Mouse (Mus musculus) liver, embryonic 16.5 days (tissue): ENCODE results near the gene Nkapl. TPM values are rescaled to one million over a fixed set of nuclear protein-coding genes. Genes with fewer than 3 reads are reported as not detected.
A peak's percentile ranks its signal among the peaks of the same experiment; 100 is the strongest.
"Not testable (repeated sequence)": the region's sequence is repeated elsewhere in the genome, so short reads cannot be mapped to it uniquely, and the experiment has no call there.

Source experiments
- ATAC-seq: fragments of 200-750 bp; cut with Nextera tagmentation; 2 replicates; pipeline ENCODE4 v1.8.0; 2017; ENCODE audit warnings: low read depth, mild to moderate bottlenecking, moderate number of reproducible peaks, moderate library complexity
- H3K27ac ChIP-seq: fragments of 300-500 bp; sonication (generic); 2 replicates; pipeline ENCODE4 v1.5.1; 2014; ENCODE audit warnings: mild to moderate bottlenecking, low read length
- H3K27me3 ChIP-seq: fragments of 300-500 bp; sonication (generic); 2 replicates; pipeline ENCODE4 v1.6.1; 2014; ENCODE audit warnings: low read depth, low read length, mixed read lengths; ENCODE audit not compliant: control insufficient read depth, insufficient read depth
- H3K36me3 ChIP-seq: fragments of 300-500 bp; sonication (generic); 2 replicates; pipeline ENCODE4 v1.6.1; 2014; ENCODE audit warnings: mild to moderate bottlenecking; ENCODE audit not compliant: control insufficient read depth, insufficient read depth
- H3K4me1 ChIP-seq: fragments of 300-500 bp; sonication (generic); 2 replicates; pipeline ENCODE4 v1.6.1; 2014; ENCODE audit warnings: low read depth, low read length, mixed read lengths; ENCODE audit not compliant: control insufficient read depth
- H3K4me2 ChIP-seq: fragments of 300-500 bp; sonication (generic); 2 replicates; pipeline ENCODE4 v1.6.1; 2014; ENCODE audit warnings: low read depth, low read length, mixed read lengths
- H3K4me3 ChIP-seq: fragments of 300-500 bp; sonication (generic); 2 replicates; pipeline ENCODE4 v1.5.1; 2014; ENCODE audit warnings: low read depth, mild to moderate bottlenecking, low read length
- H3K9ac ChIP-seq: fragments of 300-500 bp; sonication (generic); 2 replicates; pipeline ENCODE4 v1.6.1; 2014; ENCODE audit warnings: low read depth, low read length
- H3K9me3 ChIP-seq: fragments of 300-500 bp; sonication (generic); replicated peaks from 2 replicates; pipeline ENCODE4 v1.6.1; 2016; ENCODE audit warnings: low read length; ENCODE audit not compliant: control insufficient read depth
- WGBS: fragments of 180-500 bp; shearing (Covaris S2); extraction: QIAGEN DNeasy Blood & Tissue Kit; methylation state at CpG from one replicate; pipeline ENCODE4 v1.1.7; 2014; ENCODE audit not compliant: insufficient replicate concordance; 5-methylcytosine and 5-hydroxymethylcytosine counted together
- polyA plus RNA-seq: library from polyadenylated mRNA; unstranded; fragments of >200 nt; fragmentation: Nextera tagmentation; extraction: Ambion mirVana; gene quantifications from 2 replicates; pipeline ENCODE4 v1.2.1, GENCODE M21; 2015

Nkapl gene
- polyA plus RNA-seq, 1 experiment from 2014 or later = 1.0 TPM

- Histone ChIP-seq H3K4me1 (peaks cover 12% of the 10 kb centered on the region), H3K4me3 (no peak overlapping the region), H3K9ac (no peak overlapping the region), H3K4me2 (no peak overlapping the region), H3K9me3 (no peaks in the 10 kb centered on the region), H3K36me3 (no peaks in the 10 kb centered on the region), H3K27me3 (no peaks in the 10 kb centered on the region; the same call in 1 of the 2 replicates), H3K27ac (no peak overlapping the region)
- WGBS = 23% methylated on average over 4 of the region's 4 CpGs
- no peak for ATAC-seq
Observed at GRCm38 (mm10) chr13:21472427-21472826, 4.1 kb upstream of the Nkapl start.

- 14% methylated on average over 9 of the region's 9 CpGs for WGBS
- Histone ChIP-seq H3K4me2 (peak overlapping the region; percentile 99), H3K9me3 (no peaks in the 10 kb centered on the region), H3K4me3 (no peak overlapping the region), H3K9ac (peak overlapping the region; percentile 9; the same call in 1 of the 2 replicates), H3K4me1 (peaks cover 12% of the 10 kb centered on the region), H3K36me3 (no peaks in the 10 kb centered on the region), H3K27me3 (peaks cover 3% of the 10 kb centered on the region; the same call in 1 of the 2 replicates), H3K27ac (no peak overlapping the region)
- ATAC-seq = no peak
Observed at GRCm38 (mm10) chr13:21469097-21469496, 788 bp upstream of the Nkapl start.

GRCm38 (mm10) chr13:21467336-21467735 is 973 bp downstream of the Nkapl start:
- Histone ChIP-seq H3K9ac (no peak overlapping the region), H3K4me2 (no peak overlapping the region; the same call in 1 of the 2 replicates), H3K9me3 (no peaks in the 10 kb centered on the region), H3K27me3 (peaks cover 3% of the 10 kb centered on the region; the same call in 1 of the 2 replicates), H3K4me1 (peaks cover 12% of the 10 kb centered on the region), H3K36me3 (no peaks in the 10 kb centered on the region), H3K27ac (no peak overlapping the region), H3K4me3 (no peak overlapping the region)
- ATAC-seq = no peak
- 78% methylated on average over 10 of the region's 10 CpGs for WGBS

- H3K4me2 ChIP-seq, H3K4me1 ChIP-seq, H3K9me3 ChIP-seq, H3K36me3 ChIP-seq, H3K27me3 ChIP-seq, H3K4me3 ChIP-seq, H3K27ac ChIP-seq, H3K9ac ChIP-seq, ATAC-seq: not testable (repeated sequence)
- WGBS = 51% methylated on average over 9 of the region's 9 CpGs
Observed at GRCm38 (mm10) chr13:21462516-21462915, 5.8 kb downstream of the Nkapl start.

GRCm38 (mm10) chr13:21456347-21456746 is 12.0 kb downstream of the Nkapl start:
- H3K4me2 ChIP-seq = no peak overlapping the region
- ATAC-seq = no peak
- no peaks in the 10 kb centered on the region for H3K4me1 ChIP-seq
- H3K36me3 ChIP-seq = no peaks in the 10 kb centered on the region
- H3K27me3 ChIP-seq = no peaks in the 10 kb centered on the region; the same call in 1 of the 2 replicates
- no peaks in the 10 kb centered on the region for H3K9me3 ChIP-seq
- H3K4me3 ChIP-seq = no peak overlapping the region
- H3K27ac ChIP-seq = no peak overlapping the region
- no peak overlapping the region for H3K9ac ChIP-seq
- 22% methylated on average over 4 of the region's 4 CpGs for WGBS

GRCm38 (mm10) chr13:21454133-21454532 is 14.2 kb downstream of the Nkapl start:
- Histone ChIP-seq H3K4me1 (no peaks in the 10 kb centered on the region; the same call in 1 of the 2 replicates), H3K27ac (peak overlapping the region; percentile 37), H3K9ac (no peak overlapping the region), H3K9me3 (no peaks in the 10 kb centered on the region), H3K36me3 (no peaks in the 10 kb centered on the region), H3K4me3 (no peak overlapping the region), H3K4me2 (peak overlapping the region; percentile 64; the same call in 1 of the 2 replicates), H3K27me3 (no peaks in the 10 kb centered on the region; the same call in 1 of the 2 replicates)
- 51% methylated on average over 3 of the region's 3 CpGs for WGBS
- peak; percentile 80 for ATAC-seq

GRCm38 (mm10) chr13:21453449-21453848 is 14.9 kb downstream of the Nkapl start, which contains the start of gene Zscan26:
TSS of gene Zscan26 (minus strand) at chr13:21453730.
- Histone ChIP-seq H3K9me3 (no peaks in the 10 kb centered on the region), H3K36me3 (no peaks in the 10 kb centered on the region), H3K4me1 (no peaks in the 10 kb centered on the region; the same call in 1 of the 2 replicates), H3K9ac (peak within 1 kb of the TSS; percentile 63), H3K27ac (peak within 1 kb of the TSS; percentile 71), H3K4me3 (peak within 1 kb of the TSS; percentile 72), H3K27me3 (no peaks in the 10 kb centered on the region; the same call in 1 of the 2 replicates), H3K4me2 (peak within 1 kb of the TSS; percentile 64)
- peak; percentile 75 for ATAC-seq
- under 1% methylated on average over 23 of the region's 23 CpGs for WGBS

- peak overlapping the region; percentile 71 for H3K27ac ChIP-seq
- no peaks in the 10 kb centered on the region; the same call in 1 of the 2 replicates for H3K27me3 ChIP-seq
- no peak for ATAC-seq
- H3K9me3 ChIP-seq = no peaks in the 10 kb centered on the region
- peak overlapping the region; percentile 72 for H3K4me3 ChIP-seq
- H3K4me1 ChIP-seq = peaks cover 1% of the 10 kb centered on the region
- H3K36me3 ChIP-seq = no peaks in the 10 kb centered on the region
- peak overlapping the region; percentile 64 for H3K4me2 ChIP-seq
- 2% methylated on average over 13 of the region's 13 CpGs for WGBS
- H3K9ac ChIP-seq = peak overlapping the region; percentile 63
Observed at GRCm38 (mm10) chr13:21453042-21453441, 15.3 kb downstream of the Nkapl start.

GRCm38 (mm10) chr13:21447856-21448614 is 20.3 kb downstream of the Nkapl start:
- Histone ChIP-seq H3K4me3 (no peak overlapping the region), H3K9ac (no peak overlapping the region), H3K4me1 (peaks cover 4% of the 10 kb centered on the region), H3K27ac (peak overlapping the region; percentile 51), H3K27me3 (no peaks in the 10 kb centered on the region), H3K9me3 (no peaks in the 10 kb centered on the region), H3K36me3 (peaks cover 9% of the 10 kb centered on the region; the same call in 1 of the 2 replicates), H3K4me2 (no peak overlapping the region)
- ATAC-seq = peak; percentile 66
- WGBS = 72% methylated on average over 16 of the region's 16 CpGs
